Mouse (Mus musculus): ENCODE measurements around the gene Uaca. TPM values are rescaled to one million over a fixed set of nuclear protein-coding genes. Genes with fewer than 3 reads are reported as not detected.
"Not testable (repeated sequence)": the region's sequence is repeated elsewhere in the genome, so short reads cannot be mapped to it uniquely, and the experiment has no call there.

Uaca gene
- polyA plus RNA-seq, 1 experiment from 2014 or later: 18.4 TPM

DNA sequence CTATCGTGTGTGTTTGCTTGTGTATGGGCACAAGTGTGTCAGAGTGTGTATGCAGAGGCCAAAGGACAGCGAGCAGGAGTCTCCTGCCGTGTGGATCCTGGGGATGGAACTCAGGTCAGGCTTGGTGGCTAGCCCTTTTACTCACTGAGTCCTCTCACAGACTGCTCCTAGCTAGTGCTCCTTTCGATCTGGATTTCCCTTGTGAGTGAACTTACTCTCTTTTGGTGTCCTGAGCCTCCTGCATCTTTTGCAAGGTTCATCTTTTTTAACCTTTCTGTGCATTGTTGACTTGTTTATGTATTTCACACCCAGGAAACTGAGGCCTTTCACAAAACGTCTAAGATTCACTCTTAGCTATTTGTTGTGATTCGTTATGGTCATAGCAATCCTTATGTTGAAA is 2.8 kb downstream of the Uaca start:
- WGBS: 79% methylated on average over 6 of the region's 6 CpGs
- no peaks in the 10 kb centered on the region for H3K9me3 ChIP-seq
- H3K9ac ChIP-seq: no peak overlapping the region
- H3K4me3 ChIP-seq: no peak overlapping the region
- H3K4me2 ChIP-seq: no peak overlapping the region
- peaks cover 15% of the 10 kb centered on the region for H3K4me1 ChIP-seq (replicated peaks)
- no peak overlapping the region for H3K27ac ChIP-seq (replicated peaks)
- 0 out of 2 replicates have a peak, but pooled peaks cover 4% of the 10 kb centered on the region for H3K27me3 ChIP-seq
- ATAC-seq (ENCODE audit: low FRiP score, low read depth): no peak
- no peaks in the 10 kb centered on the region for H3K36me3 ChIP-seq

GRCm38 (mm10) chr9:60799061-60799460 is 4.7 kb downstream of the Uaca start:
- Histone ChIP-seq H3K9ac (no peak overlapping the region), H3K4me2 (no peak overlapping the region), H3K36me3 (no peaks in the 10 kb centered on the region), H3K9me3 (no peaks in the 10 kb centered on the region), H3K27me3 (0 out of 2 replicates have a peak, but pooled peaks cover 4% of the 10 kb centered on the region), H3K27ac (replicated peaks) (no peak overlapping the region), H3K4me1 (replicated peaks) (peaks cover 10% of the 10 kb centered on the region), H3K4me3 (no peak overlapping the region)
- ATAC-seq (ENCODE audit: low FRiP score, low read depth): no peak
- 45% methylated on average over 10 of the region's 10 CpGs for WGBS

DNA sequence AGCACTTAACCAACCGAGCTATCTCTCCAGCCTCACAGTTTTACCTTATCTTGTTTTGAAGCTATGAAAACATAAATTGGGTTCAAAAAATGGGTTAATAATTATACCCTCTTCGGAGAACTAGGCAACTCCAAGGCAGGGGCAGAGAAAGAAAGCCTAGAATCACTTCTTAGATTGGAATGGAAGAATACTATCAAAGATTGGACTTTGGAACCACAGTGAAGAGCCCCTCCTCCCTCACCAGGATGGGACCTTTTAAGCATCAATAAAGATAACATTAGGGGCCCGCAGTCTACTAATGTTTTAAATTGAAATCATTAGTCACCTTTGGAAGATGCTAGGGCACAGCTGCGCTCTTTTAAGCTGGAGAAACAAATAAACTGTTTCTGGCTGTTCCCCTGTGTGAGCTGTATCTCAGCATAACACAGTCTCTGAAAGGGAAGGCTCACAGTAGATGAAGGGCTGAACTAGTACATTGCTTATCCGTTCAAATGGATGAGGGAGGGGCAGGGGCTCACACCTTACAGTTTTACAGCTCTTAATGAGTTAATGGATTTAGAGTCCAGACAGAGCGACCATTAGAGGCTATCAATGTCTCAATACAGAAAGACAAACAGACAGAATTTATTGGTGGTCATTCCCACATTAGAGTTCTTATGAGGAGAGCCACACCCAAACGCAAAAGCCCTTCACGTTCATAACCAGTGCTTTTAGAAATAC is 6.5 kb downstream of the Uaca start:
- no peak overlapping the region for H3K27ac ChIP-seq (replicated peaks)
- H3K4me2 ChIP-seq: no peak overlapping the region
- H3K9ac ChIP-seq: no peak overlapping the region
- H3K36me3 ChIP-seq: no peaks in the 10 kb centered on the region
- H3K4me3 ChIP-seq: no peak overlapping the region
- 74% methylated on average over 8 of the region's 8 CpGs for WGBS
- ATAC-seq (ENCODE audit: low FRiP score, low read depth): no peak
- no peaks in the 10 kb centered on the region for H3K9me3 ChIP-seq
- H3K4me1 ChIP-seq (replicated peaks): no peaks in the 10 kb centered on the region
- H3K27me3 ChIP-seq: 0 out of 2 replicates have a peak, but pooled peaks cover 3% of the 10 kb centered on the region

DNA sequence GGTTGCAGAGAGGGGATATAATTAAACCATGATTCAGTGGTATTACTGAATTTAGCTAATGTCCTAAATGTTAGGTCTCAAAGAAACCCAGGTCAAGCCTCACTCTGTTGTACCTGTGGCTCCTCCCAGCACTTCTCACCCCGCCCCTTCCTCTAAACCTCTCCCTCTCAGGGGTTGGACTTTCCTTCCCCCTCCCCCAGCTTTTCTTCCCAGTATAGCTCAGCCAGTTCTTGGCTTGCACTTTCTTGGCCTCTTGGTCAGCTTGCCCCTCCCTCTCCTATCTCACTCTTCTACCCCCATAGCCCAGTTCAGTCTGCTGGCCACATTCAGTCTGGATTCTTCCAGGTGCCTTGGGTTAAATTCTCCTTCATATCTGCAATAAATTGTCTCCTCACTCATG is 7.4 kb downstream of the Uaca start:
- Histone ChIP-seq H3K4me2 (no peak overlapping the region), H3K4me1 (replicated peaks) (no peaks in the 10 kb centered on the region), H3K27me3 (no peaks in the 10 kb centered on the region), H3K27ac (replicated peaks) (no peak overlapping the region), H3K4me3 (no peak overlapping the region), H3K36me3 (no peaks in the 10 kb centered on the region), H3K9ac (no peak overlapping the region), H3K9me3 (no peaks in the 10 kb centered on the region)
- ATAC-seq (ENCODE audit: low FRiP score, low read depth): no peak
- 85% methylated on average over 1 of the region's 1 CpGs for WGBS

DNA sequence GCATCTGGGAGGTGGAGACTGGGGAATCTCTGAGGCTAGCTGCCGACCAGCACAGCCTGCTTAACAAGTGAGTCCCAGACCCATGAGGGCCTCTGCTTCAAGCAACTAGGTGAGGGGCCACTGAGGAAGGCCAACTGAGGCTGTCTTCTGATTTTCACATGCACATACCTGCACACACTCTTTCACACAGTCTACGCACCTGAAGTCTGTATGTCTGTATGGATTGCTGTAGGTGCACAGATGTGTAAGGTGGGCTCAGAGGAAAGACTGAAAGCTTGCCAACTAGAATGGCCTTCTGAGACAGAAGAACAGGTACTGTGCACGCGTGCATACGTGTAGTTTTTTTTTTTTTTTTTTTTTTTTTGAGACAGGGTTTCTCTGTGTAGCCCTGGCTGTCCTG is 8.0 kb downstream of the Uaca start:
- H3K4me1 ChIP-seq (replicated peaks): no peaks in the 10 kb centered on the region
- 96% methylated on average over 5 of the region's 5 CpGs for WGBS
- H3K4me2 ChIP-seq: no peak overlapping the region
- no peaks in the 10 kb centered on the region for H3K36me3 ChIP-seq
- H3K4me3 ChIP-seq: no peak overlapping the region
- H3K9ac ChIP-seq: no peak overlapping the region
- ATAC-seq (ENCODE audit: low FRiP score, low read depth): no peak
- no peak overlapping the region for H3K27ac ChIP-seq (replicated peaks)
- no peaks in the 10 kb centered on the region for H3K9me3 ChIP-seq
- no peaks in the 10 kb centered on the region for H3K27me3 ChIP-seq

- Histone ChIP-seq H3K9ac (no peak overlapping the region), H3K4me2 (no peak overlapping the region), H3K4me1 (replicated peaks) (no peaks in the 10 kb centered on the region), H3K4me3 (no peak overlapping the region), H3K9me3 (no peaks in the 10 kb centered on the region), H3K27ac (replicated peaks) (no peak overlapping the region), H3K36me3 (no peaks in the 10 kb centered on the region), H3K27me3 (no peaks in the 10 kb centered on the region)
- ATAC-seq (ENCODE audit: low FRiP score, low read depth): no peak
- WGBS: 94% methylated on average over 2 of the region's 2 CpGs
These were observed 11.7 kb downstream of the Uaca start for GRCm38 (mm10) chr9:60806021-60806420.

DNA sequence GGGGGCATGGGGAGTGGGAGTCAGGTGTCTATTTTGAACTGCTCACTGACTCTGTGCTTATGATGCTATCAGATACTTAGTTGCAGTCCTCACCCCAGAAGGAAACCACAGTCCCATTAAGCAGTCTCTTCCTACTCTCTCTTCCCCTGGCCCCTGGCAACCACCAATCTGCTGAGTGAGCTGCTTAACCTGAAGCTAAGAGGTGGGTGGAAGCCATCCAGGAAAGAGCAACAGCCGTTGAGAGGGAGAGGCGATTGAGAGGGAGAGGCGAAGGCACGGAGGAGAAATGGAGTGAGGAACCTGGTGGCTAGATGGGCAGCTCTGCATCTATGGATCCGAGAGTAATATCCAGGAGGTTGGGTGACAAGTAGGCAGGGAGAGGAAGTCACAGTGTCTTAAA is 13.7 kb downstream of the Uaca start:
- H3K36me3 ChIP-seq: no peaks in the 10 kb centered on the region
- WGBS: 91% methylated on average over 5 of the region's 5 CpGs
- no peak overlapping the region for H3K27ac ChIP-seq (replicated peaks)
- no peaks in the 10 kb centered on the region for H3K27me3 ChIP-seq
- no peak overlapping the region for H3K4me3 ChIP-seq
- no peaks in the 10 kb centered on the region for H3K4me1 ChIP-seq (replicated peaks)
- no peak overlapping the region for H3K9ac ChIP-seq
- no peak for ATAC-seq (ENCODE audit: low FRiP score, low read depth)
- no peaks in the 10 kb centered on the region for H3K9me3 ChIP-seq
- H3K4me2 ChIP-seq: no peak overlapping the region

GRCm38 (mm10) chr9:60813139-60813880 is 19.0 kb downstream of the Uaca start:
- 0 out of 2 replicates have a peak, but pooled peaks cover 3% of the 10 kb centered on the region for H3K4me1 ChIP-seq (replicated peaks)
- H3K36me3 ChIP-seq: no peaks in the 10 kb centered on the region
- 0 out of 2 replicates have a peak, but pooled peaks have one; percentile 23 for ATAC-seq (ENCODE audit: low FRiP score, low read depth)
- peak overlapping the region; percentile 18; the same call in 1 of the 2 replicates for H3K4me2 ChIP-seq
- H3K27me3 ChIP-seq: no peaks in the 10 kb centered on the region
- H3K4me3 ChIP-seq: no peak overlapping the region
- no peak overlapping the region for H3K27ac ChIP-seq (replicated peaks)
- no peaks in the 10 kb centered on the region for H3K9me3 ChIP-seq
- no peak overlapping the region for H3K9ac ChIP-seq
- 14% methylated on average over 11 of the region's 11 CpGs for WGBS

- H3K27me3 ChIP-seq: no peaks in the 10 kb centered on the region
- no peak for ATAC-seq (ENCODE audit: low FRiP score, low read depth)
- no peaks in the 10 kb centered on the region for H3K9me3 ChIP-seq
- no peak overlapping the region for H3K4me3 ChIP-seq
- H3K36me3 ChIP-seq: no peaks in the 10 kb centered on the region
- H3K27ac ChIP-seq (replicated peaks): no peak overlapping the region
- 85% methylated on average over 8 of the region's 8 CpGs for WGBS
- no peak overlapping the region for H3K9ac ChIP-seq
- 0 out of 2 replicates have a peak, but pooled peaks cover 3% of the 10 kb centered on the region for H3K4me1 ChIP-seq (replicated peaks)
- no peak overlapping the region for H3K4me2 ChIP-seq
These were observed 21.2 kb downstream of the Uaca start for GRCm38 (mm10) chr9:60815502-60815901.

- Histone ChIP-seq H3K4me3 (no peak overlapping the region), H3K4me1 (replicated peaks) (0 out of 2 replicates have a peak, but pooled peaks cover 3% of the 10 kb centered on the region), H3K4me2 (no peak overlapping the region), H3K36me3 (no peaks in the 10 kb centered on the region), H3K27me3 (no peaks in the 10 kb centered on the region), H3K9me3 (no peaks in the 10 kb centered on the region), H3K27ac (replicated peaks) (no peak overlapping the region), H3K9ac (no peak overlapping the region)
- WGBS: 75% methylated on average over 5 of the region's 5 CpGs
- ATAC-seq (ENCODE audit: low FRiP score, low read depth): no peak
These were observed 23.2 kb downstream of the Uaca start for GRCm38 (mm10) chr9:60817585-60817984.

DNA sequence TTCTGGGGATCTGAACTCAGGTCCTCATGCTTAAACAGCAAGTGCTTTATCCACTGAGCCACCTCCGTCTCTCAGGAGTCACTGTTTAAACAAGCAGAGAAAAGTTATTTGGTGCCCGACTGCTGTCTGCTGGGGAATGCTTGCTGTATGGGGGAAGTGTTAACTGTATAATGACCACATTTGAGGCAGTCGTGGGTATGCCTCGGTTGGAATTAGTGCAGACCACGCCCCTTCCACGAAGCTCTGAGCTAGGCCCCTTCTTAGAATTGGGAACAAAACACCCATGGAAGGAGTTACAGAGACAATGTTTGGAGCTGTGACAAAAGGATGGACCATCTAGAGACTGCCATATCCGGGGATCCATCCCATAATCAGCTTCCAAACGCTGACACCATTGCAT is 24.2 kb downstream of the Uaca start:
- not testable (repeated sequence) for H3K27me3 ChIP-seq; H3K4me2 ChIP-seq; H3K9me3 ChIP-seq; H3K27ac ChIP-seq (replicated peaks); ATAC-seq (ENCODE audit: low FRiP score, low read depth); H3K4me1 ChIP-seq (replicated peaks); H3K9ac ChIP-seq; H3K4me3 ChIP-seq; H3K36me3 ChIP-seq
- 53% methylated on average over 8 of the region's 8 CpGs for WGBS

DNA sequence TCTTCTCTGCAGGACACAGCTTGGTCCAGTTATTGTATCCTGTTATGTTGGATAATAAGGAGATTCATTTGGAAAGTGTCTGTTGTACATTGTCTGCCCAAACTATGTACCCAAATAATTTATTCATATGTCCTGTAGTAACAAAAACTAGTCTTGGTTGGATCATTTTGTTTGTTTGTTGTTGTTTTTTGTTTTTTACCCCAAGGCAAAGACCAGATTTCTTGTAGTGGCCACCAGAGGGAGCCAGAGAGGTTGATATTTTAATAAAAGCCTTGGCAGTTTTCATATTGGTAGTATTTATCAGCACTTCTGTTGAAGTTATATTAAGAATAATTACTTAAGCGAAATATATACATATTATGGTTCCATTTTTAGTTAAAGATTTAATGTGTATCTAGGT is 25.0 kb downstream of the Uaca start:
- Histone ChIP-seq H3K4me1 (replicated peaks) (no peaks in the 10 kb centered on the region), H3K27ac (replicated peaks) (no peak overlapping the region), H3K9me3 (no peaks in the 10 kb centered on the region), H3K36me3 (no peaks in the 10 kb centered on the region), H3K9ac (no peak overlapping the region), H3K4me3 (no peak overlapping the region), H3K27me3 (no peaks in the 10 kb centered on the region), H3K4me2 (no peak overlapping the region)
- WGBS: 11% methylated on average over 1 of the region's 1 CpGs
- no peak for ATAC-seq (ENCODE audit: low FRiP score, low read depth)

Measured in hindbrain, embryonic 15.5 days (tissue).